Mouse (Mus musculus) lung, postnatal 36 days (tissue): ENCODE measurements around the gene Podnl1.

ENCODE experiments used
- DNase-seq: peaks from one replicate; pipeline ENCODE4 v3.0.0; 2022; ENCODE audit warnings: mixed read lengths

Podnl1 gene

DNA sequence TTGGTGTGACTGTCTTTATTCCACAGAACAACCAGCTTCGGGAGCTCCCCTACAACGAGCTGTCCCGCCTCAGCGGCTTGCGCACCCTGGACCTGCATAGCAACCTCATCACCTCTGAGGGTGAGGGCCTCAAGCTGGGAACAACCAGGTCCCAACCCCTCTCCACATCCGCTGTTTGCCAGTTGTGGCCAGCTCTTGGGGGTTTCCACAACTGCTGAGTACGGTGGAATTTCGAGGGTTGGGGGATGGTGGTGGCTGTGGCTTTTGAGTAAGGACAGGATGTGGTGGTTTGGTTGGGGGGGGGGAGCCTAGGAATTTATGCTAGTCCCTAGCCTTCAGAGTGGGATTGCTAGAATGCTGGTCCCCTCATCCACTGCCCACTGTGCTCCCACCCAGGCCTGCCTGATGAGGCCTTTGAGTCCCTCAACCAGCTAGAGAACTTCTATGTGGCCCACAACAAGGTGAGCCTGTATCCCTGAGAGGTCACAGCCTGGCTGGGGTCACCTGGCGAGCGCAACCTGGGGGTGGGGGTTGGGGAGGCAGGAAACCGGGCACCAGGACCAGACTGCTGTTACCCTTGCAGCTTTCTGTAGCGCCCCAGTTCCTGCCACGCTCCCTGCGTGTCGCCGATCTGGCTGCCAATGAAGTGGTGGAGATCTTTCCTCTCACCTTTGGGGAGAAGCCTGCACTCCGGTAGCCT is 1.6 kb downstream of the Podnl1 start:
- peak; percentile 15 for DNase-seq

- no peak for DNase-seq
Observed at GRCm38 (mm10) chr8:84128277-84128676, 2.5 kb downstream of the Podnl1 start.

GRCm38 (mm10) chr8:84130806-84131205 is 5.0 kb downstream of the Podnl1 start:
- DNase-seq, result no peak

- DNase-seq, result no peak
Observed at GRCm38 (mm10) chr8:84132225-84132624, 6.4 kb downstream of the Podnl1 start.

GRCm38 (mm10) chr8:84137848-84138247 is 12.1 kb downstream of the Podnl1 start:
- DNase-seq, result no peak

- no peak for DNase-seq
Observed at GRCm38 (mm10) chr8:84140838-84141237, 15.0 kb downstream of the Podnl1 start.

GRCm38 (mm10) chr8:84144636-84145245 is 19.0 kb downstream of the Podnl1 start:
- no peak for DNase-seq

DNA sequence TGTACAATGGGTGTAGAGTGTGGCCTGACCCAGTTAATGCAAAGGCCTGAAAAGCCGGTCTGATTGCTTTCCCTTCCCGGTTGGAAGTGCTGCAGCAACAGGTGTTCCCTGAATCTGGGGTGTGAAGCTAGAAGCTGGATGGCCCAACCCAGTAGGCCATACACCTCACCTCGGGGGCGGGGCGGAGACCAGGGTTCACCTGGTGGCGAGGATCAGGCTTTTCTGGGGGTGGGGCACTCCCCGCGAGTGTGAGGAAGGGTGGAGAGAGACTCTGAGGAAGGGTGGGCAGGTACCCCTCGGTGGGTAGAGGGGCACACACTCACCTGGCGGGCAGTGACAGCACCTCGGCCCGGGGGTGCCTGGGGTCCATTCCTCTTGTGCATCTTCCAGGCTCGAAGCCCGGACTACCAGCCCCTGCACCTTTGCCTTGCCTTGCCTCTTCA is 21.6 kb downstream of the Podnl1 start:
- DNase-seq, result peak; percentile 65

- peak; percentile 98 for DNase-seq
Observed at GRCm38 (mm10) chr8:84147769-84148530, 22.2 kb downstream of the Podnl1 start, which contains the start of the genes Cc2d1a and 4930432K21Rik. TSS of gene Cc2d1a (minus strand) at chr8:84147936. TSS of gene 4930432K21Rik (plus strand) at chr8:84148025.

GRCm38 (mm10) chr8:84148531-84148850 is 22.7 kb downstream of the Podnl1 start:
- peak; percentile 14 for DNase-seq

GRCm38 (mm10) chr8:84149181-84149580 is 23.4 kb downstream of the Podnl1 start:
- no peak for DNase-seq

DNA sequence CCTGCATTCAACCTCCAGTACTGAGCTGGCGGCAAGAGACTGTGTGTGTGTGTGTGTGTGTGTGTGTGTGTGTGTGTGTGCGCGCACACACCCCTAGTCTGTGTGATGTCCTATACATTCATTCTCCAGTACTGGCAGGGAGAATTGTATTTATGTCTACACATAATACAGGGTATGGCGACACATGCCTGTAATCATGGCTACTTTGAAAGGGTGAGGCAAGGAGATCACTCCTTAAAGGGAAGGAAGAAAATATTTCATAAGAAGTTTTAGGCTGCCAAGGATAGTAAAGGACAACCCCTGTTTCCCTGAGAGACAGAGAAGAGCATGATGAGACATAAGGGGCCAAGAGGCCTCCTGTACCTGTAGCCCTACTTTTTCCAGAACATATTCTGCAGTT is 31.8 kb downstream of the Podnl1 start:
- no peak for DNase-seq

DNA sequence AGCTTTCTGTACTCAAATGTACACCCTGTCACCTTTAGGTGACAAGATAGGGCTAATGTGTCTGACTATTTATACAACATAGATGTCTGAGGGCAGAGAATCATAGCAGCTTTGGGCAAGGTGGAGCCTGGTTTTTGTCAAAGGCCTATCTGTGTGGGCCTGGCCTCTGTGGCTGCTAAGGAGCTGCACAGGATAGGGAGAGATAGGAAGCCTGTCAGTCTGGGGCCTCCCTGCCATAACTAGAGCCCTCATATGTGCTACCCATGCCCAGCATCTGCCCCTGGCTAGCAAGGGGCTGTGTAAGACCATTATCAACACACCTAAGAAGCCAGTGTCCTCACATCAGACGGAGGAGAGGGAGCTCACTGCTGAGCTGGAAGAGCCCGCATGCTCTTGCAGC is 41.9 kb downstream of the Podnl1 start:
- DNase-seq, result no peak

DNA sequence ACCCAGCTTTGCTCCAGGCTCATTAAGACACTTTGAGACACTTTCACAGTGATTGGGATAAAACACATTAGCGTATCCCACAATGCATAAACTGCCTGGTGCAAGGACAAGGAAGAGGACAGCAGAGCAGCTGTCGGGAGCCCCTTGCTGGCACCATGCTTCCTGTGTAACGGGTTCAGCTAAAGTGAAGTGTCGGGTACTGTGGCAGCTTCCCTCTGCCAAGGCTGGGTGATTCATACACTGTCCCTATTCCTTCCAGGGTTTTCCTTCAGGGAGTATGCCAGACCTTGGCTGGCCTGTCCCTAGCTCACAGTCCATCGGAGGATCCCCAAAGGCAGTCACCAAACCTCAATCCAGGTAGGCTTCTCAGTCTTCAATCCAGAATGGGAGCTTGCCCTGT is 44.3 kb downstream of the Podnl1 start:
- DNase-seq, result no peak

DNA sequence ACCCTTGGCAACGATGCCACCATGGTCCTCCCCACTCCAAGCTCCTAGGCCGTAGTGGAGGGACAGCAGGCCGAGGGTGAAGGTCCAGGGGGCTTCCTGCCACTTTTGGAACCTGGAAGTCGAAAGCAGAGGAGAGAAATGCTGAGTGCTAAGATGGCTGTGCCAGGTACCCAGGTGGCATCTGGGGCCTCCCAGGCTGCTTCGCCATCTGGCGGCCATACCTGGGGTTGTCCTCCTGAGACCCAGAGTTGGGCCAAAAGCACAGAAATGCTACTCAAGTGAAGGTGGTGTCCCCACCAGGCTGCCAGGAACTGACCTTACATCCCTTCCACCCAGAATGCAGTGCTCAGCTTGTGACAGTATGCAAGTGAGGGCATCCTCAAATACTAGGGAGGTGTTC is 48.1 kb downstream of the Podnl1 start:
- peak; percentile 17 for DNase-seq

- DNase-seq, result no peak
Observed at GRCm38 (mm10) chr8:84176560-84176959, 50.8 kb downstream of the Podnl1 start.

GRCm38 (mm10) chr8:84177405-84177804 is 51.6 kb downstream of the Podnl1 start:
- no peak for DNase-seq

- no peak for DNase-seq
Observed at GRCm38 (mm10) chr8:84178592-84178991, 52.8 kb downstream of the Podnl1 start.

GRCm38 (mm10) chr8:84179946-84180345 is 54.2 kb downstream of the Podnl1 start:
- no peak for DNase-seq

DNA sequence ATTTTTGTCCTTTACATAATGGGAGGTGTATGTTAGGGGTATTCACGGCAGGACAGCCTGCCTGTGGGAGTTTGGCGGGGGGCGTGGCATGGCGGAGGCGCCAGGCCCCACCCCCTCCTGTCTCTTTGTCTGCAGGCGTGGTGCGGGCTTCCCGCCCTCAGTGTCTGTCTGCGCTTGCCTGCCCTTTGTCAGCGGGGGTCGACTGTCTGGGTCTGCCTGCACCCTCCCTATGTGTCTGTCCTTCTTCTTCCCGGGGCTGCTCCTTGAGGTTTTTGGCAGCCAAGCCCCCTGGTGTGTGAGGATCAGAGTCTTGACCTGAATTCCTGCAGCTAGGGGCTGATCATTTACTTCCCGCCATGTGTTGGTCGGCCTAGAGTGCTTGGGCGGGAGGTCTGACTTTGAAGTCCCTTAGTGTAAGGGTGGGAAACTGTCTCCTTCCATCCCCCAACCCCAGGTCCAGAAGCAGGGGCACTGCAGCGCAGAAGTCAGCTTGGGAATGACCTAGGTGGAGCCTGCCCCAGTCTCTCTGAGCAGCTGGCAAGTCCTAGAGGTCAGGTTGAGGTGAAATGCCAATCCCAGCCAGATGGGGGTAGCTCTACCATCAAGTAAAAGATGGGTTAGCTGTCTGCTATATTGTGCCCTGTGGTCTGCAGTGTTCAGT is 54.9 kb downstream of the Podnl1 start:
- peak; percentile 51 for DNase-seq
